Mouse (Mus musculus) mesoderm, embryonic 11.5 days (tissue): ENCODE data around the gene A930018P22Rik.
"Not testable (repeated sequence)": the region's sequence is repeated elsewhere in the genome, so short reads cannot be mapped to it uniquely, and the experiment has no call there.

Experiments used
- DNase-seq: peaks from one replicate; pipeline ENCODE4 v3.0.0-alpha.2; 2012; ENCODE audit warnings: low read depth, low spot score

Gene A930018P22Rik

GRCm38 (mm10) chr2:104122505-104123378 lies at the start of gene A930018P22Rik:
Gene A930018P22Rik (plus strand): TSS chr2:104122769.
- DNase-seq, result peak; percentile 93

- DNase-seq, result not testable (repeated sequence)
Measured at GRCm38 (mm10) chr2:104078285-104078684, 44.3 kb upstream of the A930018P22Rik start.

- DNase-seq, result not testable (repeated sequence)
Measured at GRCm38 (mm10) chr2:104081436-104082050, 41.0 kb upstream of the A930018P22Rik start.

GRCm38 (mm10) chr2:104082474-104082873 lies 40.1 kb upstream of the A930018P22Rik start:
- no peak for DNase-seq

GRCm38 (mm10) chr2:104084027-104084426 lies 38.5 kb upstream of the A930018P22Rik start:
- DNase-seq, result not testable (repeated sequence)

- DNase-seq, result not testable (repeated sequence)
Measured at GRCm38 (mm10) chr2:104087562-104087961, 35.0 kb upstream of the A930018P22Rik start.

- no peak for DNase-seq
Measured at GRCm38 (mm10) chr2:104093305-104093704, 29.3 kb upstream of the A930018P22Rik start.

GRCm38 (mm10) chr2:104095741-104096213 lies 26.8 kb upstream of the A930018P22Rik start, which contains the start of gene Cd59a:
Gene Cd59a (plus strand): TSS chr2:104095801.
- peak; percentile 77 for DNase-seq

GRCm38 (mm10) chr2:104096256-104096655 lies 26.3 kb upstream of the A930018P22Rik start:
- DNase-seq, result no peak

GRCm38 (mm10) chr2:104096796-104097195 lies 25.8 kb upstream of the A930018P22Rik start:
- DNase-seq, result not testable (repeated sequence)

- DNase-seq, result not testable (repeated sequence)
Measured at GRCm38 (mm10) chr2:104097396-104097795, 25.2 kb upstream of the A930018P22Rik start.

- no peak for DNase-seq
Measured at GRCm38 (mm10) chr2:104098529-104099230, 23.9 kb upstream of the A930018P22Rik start.

GRCm38 (mm10) chr2:104099231-104099585 lies 23.4 kb upstream of the A930018P22Rik start:
- DNase-seq, result no peak

- no peak for DNase-seq
Measured at GRCm38 (mm10) chr2:104099946-104100345, 22.6 kb upstream of the A930018P22Rik start.

- DNase-seq, result no peak
Measured at GRCm38 (mm10) chr2:104104800-104105199, 17.8 kb upstream of the A930018P22Rik start.

GRCm38 (mm10) chr2:104109021-104109420 lies 13.5 kb upstream of the A930018P22Rik start:
- DNase-seq, result not testable (repeated sequence)

GRCm38 (mm10) chr2:104109528-104109927 lies 13.0 kb upstream of the A930018P22Rik start:
- no peak for DNase-seq

GRCm38 (mm10) chr2:104110031-104110430 lies 12.5 kb upstream of the A930018P22Rik start:
- no peak for DNase-seq

- not testable (repeated sequence) for DNase-seq
Measured at GRCm38 (mm10) chr2:104111170-104111797, 11.3 kb upstream of the A930018P22Rik start.

- not testable (repeated sequence) for DNase-seq
Measured at GRCm38 (mm10) chr2:104113563-104113962, 9.0 kb upstream of the A930018P22Rik start.

GRCm38 (mm10) chr2:104114898-104115297 lies 7.7 kb upstream of the A930018P22Rik start:
- DNase-seq, result no peak
